Mouse (Mus musculus) CD4-positive, CD25-positive, alpha-beta regulatory T cell, adult 4 months (primary cell): ENCODE measurements around the gene H2al1f. TPM values are rescaled to one million over a fixed set of nuclear protein-coding genes. Genes with fewer than 3 reads are reported as not detected.
"Not testable (repeated sequence)": the region's sequence is repeated elsewhere in the genome, so short reads cannot be mapped to it uniquely, and the experiment has no call there.

ENCODE experiments used
- ATAC-seq: one replicate; pipeline ENCODE4 v1.8.0; 2017
- polyA plus RNA-seq, 2 experiments: library from polyadenylated mRNA; unstranded; fragments of 100-300 nt; shearing (Covaris generic); gene quantifications; one replicate each; pipeline ENCODE4 v1.2.1; 2017

Gene H2al1f
- polyA plus RNA-seq = not detected

DNA sequence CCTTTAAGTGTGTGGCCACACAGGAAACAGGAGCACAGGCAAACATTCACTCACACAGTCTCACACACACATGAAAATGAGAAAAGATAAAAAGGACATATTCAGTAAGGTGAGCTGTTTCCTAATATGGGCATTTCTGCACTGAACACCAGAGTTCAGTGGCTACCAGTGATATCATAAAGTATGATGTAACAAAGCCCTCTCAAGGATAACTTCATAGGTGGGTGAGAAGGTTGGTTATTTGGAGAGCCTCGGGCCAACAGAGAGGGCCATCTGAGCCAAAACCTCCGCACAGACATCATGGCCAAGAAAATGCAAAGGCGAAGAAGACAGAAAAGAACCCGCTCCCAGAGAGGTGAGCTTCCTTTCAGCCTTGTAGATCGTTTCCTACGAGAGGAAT, at the start of gene H2al1f:
TSS of gene H2al1f (plus strand) at position 301 of the 400 bp plus-strand sequence.
- ATAC-seq = not testable (repeated sequence)

DNA sequence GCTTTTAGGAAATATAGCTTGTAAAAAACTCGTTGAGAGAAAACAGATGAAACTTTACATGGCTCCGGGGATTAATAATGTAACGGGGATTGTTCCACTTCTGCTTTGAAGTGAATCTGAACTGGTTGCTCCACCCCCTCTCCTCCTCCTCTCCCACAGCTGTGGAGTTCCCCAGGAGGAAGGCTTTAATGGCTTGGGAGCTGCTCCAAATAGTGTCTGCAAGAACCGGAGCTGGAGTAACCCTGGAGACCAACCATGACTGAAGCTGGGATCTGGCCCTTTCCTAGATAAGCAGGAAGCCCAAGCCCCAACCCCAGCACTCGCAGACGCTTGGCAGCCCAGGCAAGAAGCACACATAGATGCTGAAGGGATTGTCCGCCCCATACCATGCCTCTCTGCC, 47.2 kb upstream of the H2al1f start:
- ATAC-seq = no peak

- ATAC-seq = no peak
Observed at GRCm38 (mm10) chrX:11269074-11269473, 45.9 kb upstream of the H2al1f start.

- no peak for ATAC-seq
Observed at GRCm38 (mm10) chrX:11273190-11273589, 41.8 kb upstream of the H2al1f start.

- ATAC-seq = no peak
Observed at GRCm38 (mm10) chrX:11277083-11277482, 37.9 kb upstream of the H2al1f start.

- no peak for ATAC-seq
Observed at GRCm38 (mm10) chrX:11280741-11281140, 34.2 kb upstream of the H2al1f start.

GRCm38 (mm10) chrX:11288306-11288882, 26.6 kb upstream of the H2al1f start:
- no peak for ATAC-seq

DNA sequence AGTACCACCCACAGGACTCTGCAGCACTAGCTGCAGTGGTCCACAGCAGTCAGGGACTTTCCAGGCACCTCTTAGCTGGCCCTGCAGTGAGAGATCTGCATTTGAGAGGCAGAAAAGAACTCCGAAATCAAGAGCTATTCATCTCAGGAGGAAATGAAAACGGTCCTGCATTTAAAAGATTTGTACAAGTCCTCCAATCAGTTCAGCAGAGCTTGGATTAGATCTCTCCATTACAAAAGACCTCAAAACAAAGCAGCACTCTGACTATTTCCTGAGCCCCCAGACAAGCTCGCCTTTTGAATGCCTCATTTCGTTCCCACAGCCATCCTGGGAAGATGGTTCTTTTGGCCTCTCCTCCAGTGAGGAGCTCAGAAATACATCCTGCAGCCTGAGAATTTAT, 25.7 kb upstream of the H2al1f start:
- no peak for ATAC-seq

GRCm38 (mm10) chrX:11298957-11299356, 16.0 kb upstream of the H2al1f start, which contains the start of gene H2al1a:
TSS of gene H2al1a (plus strand) at chrX:11299257.
- ATAC-seq = not testable (repeated sequence)

GRCm38 (mm10) chrX:11302132-11302531, 12.8 kb upstream of the H2al1f start, which contains the start of gene H2al1b:
TSS of gene H2al1b (plus strand) at chrX:11302432.
- not testable (repeated sequence) for ATAC-seq

DNA sequence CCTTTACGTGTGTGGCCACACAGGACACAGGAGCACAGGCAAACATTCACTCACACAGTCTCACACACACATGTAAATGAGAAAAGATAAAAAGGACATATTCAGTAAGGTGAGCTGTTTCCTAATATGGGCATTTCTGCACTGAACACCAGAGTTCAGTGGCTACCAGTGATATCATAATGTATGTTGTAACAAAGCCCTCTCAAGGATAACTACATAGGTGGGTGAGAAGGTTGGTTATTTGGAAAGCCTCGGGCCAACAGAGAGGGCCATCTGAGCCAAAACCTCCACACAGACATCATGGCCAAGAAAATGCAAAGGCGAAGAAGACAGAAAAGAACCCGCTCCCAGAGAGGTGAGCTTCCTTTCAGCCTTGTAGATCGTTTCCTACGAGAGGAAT, 9.6 kb upstream of the H2al1f start, which contains the start of gene H2al1c:
TSS of gene H2al1c (plus strand) at position 301 of the 400 bp plus-strand sequence.
- not testable (repeated sequence) for ATAC-seq

GRCm38 (mm10) chrX:11308524-11308923, 6.4 kb upstream of the H2al1f start, which contains the start of gene H2al1d:
TSS of gene H2al1d (plus strand) at chrX:11308824.
- not testable (repeated sequence) for ATAC-seq

GRCm38 (mm10) chrX:11311634-11312033, 3.3 kb upstream of the H2al1f start, which contains the start of gene H2al1e:
TSS of gene H2al1e (plus strand) at chrX:11311934.
- not testable (repeated sequence) for ATAC-seq

GRCm38 (mm10) chrX:11317956-11318355, 3.0 kb downstream of the H2al1f start, which contains the start of gene H2al1g:
TSS of gene H2al1g (plus strand) at chrX:11318256.
- not testable (repeated sequence) for ATAC-seq

- not testable (repeated sequence) for ATAC-seq
Observed at GRCm38 (mm10) chrX:11321192-11321591, 6.2 kb downstream of the H2al1f start, which contains the start of gene H2al1h. TSS of gene H2al1h (plus strand) at chrX:11321492.

DNA sequence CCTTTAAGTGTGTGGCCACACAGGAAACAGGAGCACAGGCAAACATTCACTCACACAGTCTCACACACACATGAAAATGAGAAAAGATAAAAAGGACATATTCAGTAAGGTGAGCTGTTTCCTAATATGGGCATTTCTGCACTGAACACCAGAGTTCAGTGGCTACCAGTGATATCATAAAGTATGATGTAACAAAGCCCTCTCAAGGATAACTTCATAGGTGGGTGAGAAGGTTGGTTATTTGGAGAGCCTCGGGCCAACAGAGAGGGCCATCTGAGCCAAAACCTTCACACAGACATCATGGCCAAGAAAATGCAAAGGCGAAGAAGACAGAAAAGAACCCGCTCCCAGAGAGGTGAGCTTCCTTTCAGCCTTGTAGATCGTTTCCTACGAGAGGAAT, 9.4 kb downstream of the H2al1f start, which contains the start of gene H2al1i:
TSS of gene H2al1i (plus strand) at position 301 of the 400 bp plus-strand sequence.
- ATAC-seq = not testable (repeated sequence)

DNA sequence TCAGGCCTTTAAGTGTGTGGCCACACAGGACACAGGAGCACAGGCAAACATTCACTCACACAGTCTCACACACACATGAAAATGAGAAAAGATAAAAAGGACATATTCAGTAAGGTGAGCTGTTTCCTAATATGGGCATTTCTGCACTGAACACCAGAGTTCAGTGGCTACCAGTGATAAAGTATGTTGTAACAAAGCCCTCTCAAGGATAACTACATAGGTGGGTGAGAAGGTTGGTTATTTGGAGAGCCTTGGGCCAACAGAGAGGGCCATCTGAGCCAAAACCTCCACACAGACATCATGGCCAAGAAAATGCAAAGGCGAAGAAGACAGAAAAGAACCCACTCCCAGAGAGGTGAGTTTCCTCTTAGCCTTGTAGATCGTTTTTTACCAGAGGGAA, 12.6 kb downstream of the H2al1f start, which contains the start of gene H2al1j:
TSS of gene H2al1j (plus strand) at position 301 of the 400 bp plus-strand sequence.
- ATAC-seq = not testable (repeated sequence)

DNA sequence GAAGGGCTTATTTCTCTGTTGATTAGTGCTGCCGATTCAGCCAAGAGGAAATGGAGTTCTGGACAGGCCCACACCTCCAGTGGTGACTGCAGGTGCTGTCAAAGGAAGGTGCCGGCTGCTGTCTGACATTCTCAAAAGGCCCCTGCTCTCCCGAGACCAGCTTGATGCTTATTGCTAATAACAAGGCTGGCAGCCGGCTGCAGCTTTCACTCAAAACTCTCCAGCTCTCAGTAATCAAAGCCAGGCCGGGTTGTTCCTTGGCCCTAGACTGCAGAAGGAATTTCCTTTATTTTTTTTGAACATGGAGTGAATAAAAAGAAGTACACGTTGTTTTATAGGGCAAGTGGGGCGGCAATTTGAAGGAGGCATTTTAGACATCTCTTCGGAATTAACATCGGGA, 30.8 kb downstream of the H2al1f start:
- ATAC-seq = no peak

GRCm38 (mm10) chrX:11346756-11347155, 31.8 kb downstream of the H2al1f start:
- no peak for ATAC-seq

- ATAC-seq = no peak
Observed at GRCm38 (mm10) chrX:11360823-11361222, 45.9 kb downstream of the H2al1f start.

DNA sequence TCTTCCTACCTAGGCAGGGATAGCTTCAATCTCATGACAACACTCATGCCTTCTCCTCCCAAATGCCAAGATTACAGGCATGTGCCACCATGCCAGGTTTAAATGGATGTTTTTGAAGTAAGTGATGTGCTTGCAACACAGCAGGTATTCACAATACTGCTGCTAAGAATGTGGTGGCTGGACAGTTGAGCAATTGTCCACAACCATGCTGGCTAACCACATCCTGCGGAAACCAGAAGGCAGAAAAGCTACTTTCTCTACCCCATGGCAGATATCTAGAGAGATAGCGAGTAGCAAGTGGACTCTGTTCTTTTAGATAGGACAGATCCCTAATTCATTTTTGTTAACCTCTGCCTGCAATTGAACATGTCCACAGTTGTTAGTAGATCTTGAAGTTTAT, 46.3 kb downstream of the H2al1f start:
- ATAC-seq = no peak

GRCm38 (mm10) chrX:11363890-11364289, 48.9 kb downstream of the H2al1f start:
- ATAC-seq = no peak
